Mouse (Mus musculus): ENCODE results near the gene Vrk1.

Gene Vrk1

DNA sequence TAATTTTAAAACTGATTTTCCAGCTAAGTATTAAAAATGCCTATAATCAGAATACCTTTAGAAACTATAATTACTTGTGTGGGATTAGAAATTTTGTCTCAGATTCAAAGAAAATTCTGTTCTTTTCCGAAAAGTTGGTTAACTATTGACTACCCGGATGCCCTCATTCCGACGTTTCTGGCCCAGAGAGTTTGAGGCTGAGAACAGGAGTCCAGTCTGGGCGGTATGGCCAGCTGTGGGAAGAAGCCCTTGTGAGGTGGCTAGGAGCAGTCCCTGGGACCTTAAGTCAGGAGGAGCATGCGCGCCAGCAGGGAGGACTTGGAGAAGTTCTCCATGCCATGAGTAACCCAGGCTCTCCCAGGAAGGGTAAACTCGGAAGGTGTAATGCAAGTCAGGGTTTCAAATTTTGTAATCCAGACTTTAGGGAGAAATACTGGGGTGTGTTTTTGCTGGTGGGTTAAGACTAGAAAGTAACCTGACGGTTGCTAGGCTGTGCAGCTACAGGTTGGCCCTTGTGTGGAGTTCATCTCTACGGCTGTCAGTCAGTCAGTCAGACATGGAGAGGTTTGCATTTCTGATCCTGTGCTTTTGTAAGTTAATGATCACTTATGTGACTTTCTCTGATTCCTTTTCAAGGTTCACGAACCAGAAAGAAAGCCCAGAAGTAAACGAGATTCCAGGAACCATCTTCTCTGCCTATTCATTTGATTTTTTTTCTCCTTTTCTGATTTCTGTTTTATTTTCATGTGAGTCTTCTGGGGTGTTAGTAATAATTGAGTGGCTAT lies 64.5 kb downstream of the Vrk1 start:
- ChIA-PET POLR2A (interaction anchor here in 2 of 4 experiments (0.6 to 1.5 kb wide), 2 partner anchors 11 to 29 kb away, joined by 3 to 4 read pairs; no protein-coding TSS in a partner anchor), CTCF (interaction anchor here in 1 of 4 experiments (0.7 kb wide), 1 partner anchor 234 kb away, joined by 3 read pairs; no protein-coding TSS in a partner anchor)

DNA sequence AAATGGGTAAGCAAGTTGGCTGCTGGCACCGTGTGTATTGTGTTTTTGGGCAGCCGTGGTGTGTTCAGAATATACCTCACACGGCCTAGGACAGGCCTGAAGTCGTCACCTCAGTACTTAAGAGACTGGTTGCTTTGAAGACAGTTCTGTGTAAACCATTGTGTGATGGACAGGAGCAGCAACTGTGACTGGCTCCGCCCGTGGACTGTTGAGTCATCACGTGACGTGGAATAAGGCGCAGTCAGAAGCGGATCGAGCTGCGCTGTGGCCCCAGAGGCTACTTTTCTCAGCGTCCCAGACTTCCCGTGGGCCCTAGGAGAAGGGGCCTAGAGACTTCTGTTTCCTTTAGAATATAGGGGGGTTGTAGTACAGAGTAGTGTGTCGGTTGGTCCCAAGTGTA lies 66.1 kb downstream of the Vrk1 start:
- ChIA-PET POLR2A (interaction anchor here in 1 of 4 experiments (1.1 kb wide), 1 partner anchor 18 kb away, joined by 4 read pairs; no protein-coding TSS in a partner anchor), CTCF (interaction anchor here in 3 of 4 experiments (0.7 to 1.3 kb wide), 3 partner anchors 20 to 21 kb away, joined by 3 read pairs; no protein-coding TSS in a partner anchor)

DNA sequence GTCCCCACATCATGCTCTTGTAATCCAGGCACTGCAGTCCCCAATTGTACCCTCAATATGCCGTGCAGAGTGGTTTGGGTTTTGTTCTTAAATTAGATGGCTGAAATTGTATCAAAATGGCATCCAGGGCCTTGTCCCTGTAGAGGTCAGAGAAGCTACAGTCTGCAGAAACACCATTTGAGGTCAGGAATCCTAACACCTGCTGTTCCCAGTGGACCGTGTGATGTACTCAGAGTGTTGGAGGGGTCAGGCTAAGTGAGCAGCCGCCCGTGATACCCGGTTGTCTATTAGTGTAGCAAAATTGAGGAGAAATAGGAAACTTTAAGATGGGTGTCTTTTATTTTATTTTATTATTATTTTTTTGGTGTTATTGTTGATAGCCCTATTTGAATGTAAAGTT lies 70.5 kb downstream of the Vrk1 start:
- ChIA-PET POLR2A (interaction anchor here in 1 of 4 experiments (0.5 to 2.5 kb wide), 5 partner anchors 10 to 408 kb away, joined by 3 to 12 read pairs (median 3); no protein-coding TSS in a partner anchor), CTCF (interaction anchor here in 2 of 4 experiments (0.6 to 1.6 kb wide), 3 partner anchors 24 to 110 kb away, joined by 3 to 7 read pairs (median 3); no protein-coding TSS in a partner anchor)

DNA sequence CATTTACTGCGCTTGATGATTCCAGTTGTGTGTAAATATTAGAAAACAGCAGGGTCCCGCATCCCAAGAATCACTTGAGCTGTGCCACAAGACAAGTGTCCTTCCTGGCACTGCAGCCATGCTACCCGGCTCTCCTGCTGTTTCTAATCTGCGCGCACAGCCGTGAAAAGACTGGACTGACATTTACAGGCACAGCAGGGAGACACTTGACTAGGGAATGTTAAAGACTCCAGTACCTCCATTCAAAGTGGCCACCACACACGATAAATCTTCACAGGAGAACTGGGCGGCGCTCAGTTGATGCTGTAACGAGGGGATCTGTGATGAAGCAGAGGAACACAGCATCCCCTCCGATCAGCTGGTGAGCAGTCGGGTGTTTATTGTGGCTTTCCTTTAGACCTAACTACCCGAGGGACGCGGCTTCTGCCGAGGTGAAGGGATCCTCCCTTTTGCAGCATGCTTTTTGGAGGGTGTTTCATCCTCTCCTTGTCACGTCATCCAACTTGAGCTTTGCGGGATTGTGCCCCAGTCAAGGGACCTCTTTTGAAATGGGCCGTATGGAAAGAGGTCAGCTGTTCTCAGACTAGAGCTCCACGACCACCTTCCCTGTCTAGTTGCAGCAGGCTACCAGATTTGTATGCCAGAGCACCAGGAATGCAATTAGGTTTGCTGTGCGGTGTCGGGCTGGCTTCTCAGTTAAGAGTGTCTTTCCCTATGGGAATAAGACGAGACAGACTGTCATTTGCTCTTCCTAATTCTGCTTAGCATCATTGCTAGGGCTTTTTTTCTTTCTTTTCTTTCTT lies 71.1 kb downstream of the Vrk1 start:
- ChIA-PET POLR2A (interaction anchor here in 3 of 4 experiments (0.5 to 2.5 kb wide), 9 partner anchors 9 to 407 kb away, joined by 3 to 12 read pairs (median 3); no protein-coding TSS in a partner anchor), CTCF (interaction anchor here in 3 of 4 experiments (0.6 to 1.6 kb wide), 4 partner anchors 25 to 295 kb away, joined by 3 to 7 read pairs (median 4); no protein-coding TSS in a partner anchor)

DNA sequence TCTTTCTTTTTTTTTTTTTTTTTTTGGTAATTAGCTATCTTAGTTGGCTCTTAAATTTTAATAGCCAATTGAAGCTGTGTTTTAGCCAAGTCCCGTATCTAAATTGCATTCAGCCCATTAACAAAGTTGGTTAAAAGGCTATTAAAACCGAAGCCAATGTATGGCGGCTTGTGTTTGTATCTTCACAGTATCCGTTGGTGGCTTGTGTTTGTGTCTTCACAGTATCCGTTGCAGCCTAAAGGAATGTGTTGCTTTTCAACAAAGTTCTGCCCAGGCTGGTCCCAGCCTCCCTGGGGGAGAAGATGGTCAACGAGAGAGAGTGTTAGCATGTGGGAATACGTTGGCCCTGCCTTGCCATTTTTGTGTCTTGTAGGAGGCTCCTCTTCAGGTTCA lies 71.7 kb downstream of the Vrk1 start:
- POLR2A ChIA-PET, result interaction anchor here in 3 of 4 experiments (0.6 to 2.1 kb wide), 7 partner anchors 10 to 66 kb away, joined by 3 to 5 read pairs (median 4); no protein-coding TSS in a partner anchor
- CTCF ChIA-PET, result interaction anchor here in 3 of 4 experiments (0.6 to 1.2 kb wide), 5 partner anchors 26 to 295 kb away, joined by 3 to 4 read pairs (median 3); no protein-coding TSS in a partner anchor

DNA sequence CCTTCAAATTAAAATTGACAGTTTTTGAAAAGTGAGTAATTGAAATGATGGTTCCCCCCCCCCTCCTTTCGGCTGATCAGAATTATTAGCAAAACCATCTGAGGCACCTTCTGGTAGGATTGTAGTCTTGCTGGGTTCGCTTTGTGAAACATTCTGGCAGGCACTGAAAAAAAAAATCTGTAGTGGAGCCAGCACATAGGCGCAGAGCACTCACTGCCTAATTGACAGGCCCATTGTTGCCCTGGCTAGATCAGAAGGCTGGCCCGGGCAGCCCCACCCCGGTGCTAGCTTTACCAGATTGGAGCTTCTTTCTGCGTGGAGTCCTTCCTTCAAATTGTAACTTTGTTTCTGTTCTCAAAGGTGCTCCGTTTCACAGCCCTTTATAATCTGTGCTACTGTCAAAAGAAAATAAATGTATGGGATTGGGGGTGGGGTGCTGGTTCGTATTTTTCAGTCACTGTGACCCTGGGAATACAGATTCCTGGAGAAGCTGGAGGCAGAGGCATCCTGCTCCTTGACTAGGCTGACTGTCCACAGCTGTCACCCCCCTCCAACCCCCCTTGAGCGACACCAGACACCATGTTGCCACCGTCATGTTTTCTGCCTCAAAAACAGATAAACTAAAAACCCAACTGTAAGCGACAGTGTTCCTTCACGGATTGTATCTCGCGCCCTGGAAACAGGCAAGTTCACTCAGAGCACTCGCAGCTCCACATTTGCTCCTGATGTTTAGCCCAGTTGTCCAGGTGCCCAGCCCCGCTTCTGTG lies 72.3 kb downstream of the Vrk1 start:
- POLR2A ChIA-PET, result interaction anchor here in 2 of 4 experiments (0.6 to 2.1 kb wide), 6 partner anchors 9 to 71 kb away, joined by 3 to 4 read pairs (median 4); no protein-coding TSS in a partner anchor
- CTCF ChIA-PET, result interaction anchor here in 3 of 4 experiments (0.6 to 1.2 kb wide), 5 partner anchors 27 to 294 kb away, joined by 3 to 4 read pairs (median 3); no protein-coding TSS in a partner anchor

DNA sequence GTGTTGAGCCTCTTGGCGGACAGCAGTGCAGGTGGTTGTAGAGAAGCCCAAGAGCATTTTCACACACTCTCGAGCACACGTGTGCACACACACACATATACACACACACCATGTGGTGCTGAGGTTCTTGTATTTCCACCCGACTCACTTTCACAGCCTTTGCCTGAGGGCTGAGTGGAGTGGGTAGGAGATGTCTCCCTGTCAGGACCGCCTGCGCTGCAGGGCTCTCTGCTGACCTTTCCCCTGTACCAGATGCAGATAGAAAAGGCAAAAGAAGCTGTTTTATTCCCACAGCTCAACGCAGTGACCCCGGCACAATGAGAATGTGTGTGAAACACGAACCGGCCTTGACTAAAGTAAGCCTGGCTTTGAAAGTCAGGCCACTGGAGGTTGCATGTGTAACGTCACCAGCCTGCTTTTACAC lies 72.9 kb downstream of the Vrk1 start:
- POLR2A ChIA-PET, result interaction anchor here in 2 of 4 experiments (0.8 to 2.1 kb wide), 6 partner anchors 9 to 125 kb away, joined by 3 to 4 read pairs (median 4); no protein-coding TSS in a partner anchor
- CTCF ChIA-PET, result interaction anchor here in 2 of 4 experiments (0.6 to 1.2 kb wide), 3 partner anchors 11 to 27 kb away, joined by 3 to 4 read pairs (median 3); no protein-coding TSS in a partner anchor

DNA sequence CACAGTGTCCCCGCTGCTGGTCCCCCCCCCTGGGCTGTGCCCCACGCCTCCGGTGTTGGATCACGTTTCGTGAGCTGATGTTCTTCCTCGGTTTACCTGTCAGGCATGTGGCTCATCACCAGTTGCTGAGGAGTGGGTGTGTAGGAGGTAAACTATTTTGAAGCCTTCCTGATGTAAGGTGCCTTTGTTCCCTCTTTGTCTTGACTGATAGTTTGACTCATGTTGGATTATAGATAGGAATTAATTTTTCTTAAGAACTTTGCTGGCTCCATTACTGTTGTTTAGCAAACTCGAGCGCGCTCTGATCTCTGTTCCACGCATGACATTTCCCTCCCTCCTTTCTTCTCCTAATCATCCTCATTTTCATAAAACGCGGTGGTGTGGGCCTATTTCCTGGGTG lies 74.1 kb downstream of the Vrk1 start:
- POLR2A ChIA-PET, result interaction anchor here in 1 of 4 experiments (1.2 to 1.8 kb wide), 2 partner anchors 11 to 73 kb away, joined by 3 to 4 read pairs; no protein-coding TSS in a partner anchor
- CTCF ChIA-PET, result interaction anchor here in 1 of 4 experiments (1.3 kb wide), 1 partner anchor 29 kb away, joined by 4 read pairs; no protein-coding TSS in a partner anchor

DNA sequence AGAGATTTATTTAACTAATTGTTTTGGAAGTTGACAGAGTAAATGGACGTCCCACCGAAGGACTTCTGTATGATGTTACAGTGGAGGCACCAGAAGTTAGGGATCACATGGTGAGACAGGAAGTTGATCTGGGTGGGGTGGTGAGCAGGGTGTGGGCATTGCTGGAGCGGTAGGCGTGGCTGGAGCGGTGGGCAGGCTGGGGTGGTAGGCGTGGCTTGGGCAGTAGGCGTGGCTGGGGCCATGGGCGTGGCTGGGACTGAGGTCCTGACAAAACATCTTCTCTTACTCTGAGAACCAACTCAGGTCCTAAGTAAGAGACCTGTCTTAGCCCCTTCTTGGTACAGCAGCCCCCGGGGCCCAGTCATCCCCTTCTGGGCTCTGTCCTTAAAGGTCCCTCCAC lies 84.8 kb downstream of the Vrk1 start:
- CTCF ChIA-PET, result interaction anchor here in 1 of 4 experiments (1.8 kb wide), 1 partner anchor 8 kb away, joined by 3 read pairs; no protein-coding TSS in a partner anchor
- POLR2A ChIA-PET, result interaction anchor here in 1 of 4 experiments (1.1 kb wide), 1 partner anchor 39 kb away, joined by 5 read pairs; no protein-coding TSS in a partner anchor

DNA sequence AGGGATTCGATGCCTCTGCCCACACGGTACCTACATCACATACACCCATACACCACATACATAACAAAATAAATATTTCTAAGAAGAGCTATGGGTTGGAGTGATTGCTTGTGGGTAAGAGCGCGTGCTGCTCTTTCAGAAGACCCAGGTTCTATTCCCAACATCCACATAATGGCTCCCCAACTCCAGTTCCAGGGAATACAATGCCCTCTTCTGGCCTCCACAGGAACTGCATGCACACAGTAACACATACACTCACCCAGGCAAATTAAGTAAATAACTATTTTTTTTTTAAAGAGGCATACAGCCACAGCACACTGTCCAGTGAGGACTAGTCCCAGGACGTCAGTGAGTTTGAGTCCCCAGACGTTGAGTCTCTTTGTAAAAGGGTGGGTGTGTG lies 92.0 kb downstream of the Vrk1 start:
- ChIA-PET POLR2A (no interaction called here), CTCF (interaction anchor here in 1 of 4 experiments (1.0 kb wide), 1 partner anchor 8 kb away, joined by 3 read pairs; no protein-coding TSS in a partner anchor)

DNA sequence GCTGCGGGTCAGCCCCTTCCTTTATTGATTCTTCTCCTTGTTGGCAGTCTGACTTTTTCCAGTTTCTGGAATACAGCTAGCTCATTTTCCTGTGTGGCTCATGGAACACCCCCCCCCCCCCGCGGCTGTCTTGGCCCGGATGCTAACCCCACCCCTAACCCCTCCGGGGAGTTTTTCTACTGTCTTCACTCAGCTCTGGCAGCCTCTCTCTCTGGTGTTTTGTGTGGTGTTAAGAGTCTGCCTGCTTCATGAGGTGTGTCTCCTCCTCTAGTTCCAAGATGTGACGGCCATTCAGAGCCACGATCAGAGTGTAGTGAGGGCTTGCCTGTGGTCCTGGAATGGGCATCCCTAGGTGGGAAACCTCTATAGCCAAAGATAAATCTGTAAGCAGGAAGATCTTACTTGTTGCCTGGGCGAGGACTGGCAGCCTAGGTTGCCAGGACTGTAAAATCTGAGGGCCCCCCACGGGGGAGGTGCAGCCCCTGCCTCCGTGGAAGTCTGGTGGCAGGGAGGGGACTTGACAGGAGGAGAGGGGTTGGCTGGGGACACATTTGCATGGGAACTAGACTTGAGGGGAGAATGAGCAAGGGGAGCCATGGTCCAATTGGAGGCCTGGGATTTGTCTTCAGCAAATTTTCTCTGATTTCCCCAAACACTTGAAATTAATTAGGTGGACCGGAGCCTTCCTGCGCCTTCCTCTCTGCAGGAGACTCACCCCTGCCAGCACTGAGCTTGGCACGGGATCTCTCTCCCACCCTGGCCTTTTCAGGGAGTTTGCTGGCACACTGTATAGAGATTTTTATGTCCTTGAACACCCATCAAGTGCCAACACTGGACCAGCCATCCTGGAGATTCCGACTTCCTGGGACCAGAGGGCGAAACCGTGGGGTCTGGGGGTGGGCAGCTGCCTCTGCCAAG lies 93.0 kb downstream of the Vrk1 start:
- POLR2A ChIA-PET, result no interaction called here
- CTCF ChIA-PET, result interaction anchor here in 1 of 4 experiments (1.0 kb wide), 1 partner anchor 9 kb away, joined by 3 read pairs; no protein-coding TSS in a partner anchor

DNA sequence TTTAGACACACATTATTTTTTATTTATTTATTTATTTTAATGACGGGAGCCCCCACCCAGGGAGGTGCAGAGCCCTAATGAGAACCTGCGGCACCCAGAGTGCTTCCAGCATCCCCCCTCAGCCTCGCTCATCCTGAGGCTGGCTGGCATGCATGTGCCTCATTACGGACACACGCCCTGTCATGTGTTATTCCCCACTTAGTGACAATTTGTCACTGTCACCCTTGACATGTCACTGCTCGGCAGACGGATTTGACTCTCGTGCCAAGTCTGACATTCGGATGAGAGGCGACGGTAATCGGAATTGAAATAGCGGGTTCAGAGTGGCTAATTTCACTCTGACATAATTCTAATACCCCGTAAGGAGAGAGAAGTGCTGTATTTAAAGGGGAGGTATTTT lies 97.2 kb downstream of the Vrk1 start:
- CTCF ChIA-PET, result no interaction called here

DNA sequence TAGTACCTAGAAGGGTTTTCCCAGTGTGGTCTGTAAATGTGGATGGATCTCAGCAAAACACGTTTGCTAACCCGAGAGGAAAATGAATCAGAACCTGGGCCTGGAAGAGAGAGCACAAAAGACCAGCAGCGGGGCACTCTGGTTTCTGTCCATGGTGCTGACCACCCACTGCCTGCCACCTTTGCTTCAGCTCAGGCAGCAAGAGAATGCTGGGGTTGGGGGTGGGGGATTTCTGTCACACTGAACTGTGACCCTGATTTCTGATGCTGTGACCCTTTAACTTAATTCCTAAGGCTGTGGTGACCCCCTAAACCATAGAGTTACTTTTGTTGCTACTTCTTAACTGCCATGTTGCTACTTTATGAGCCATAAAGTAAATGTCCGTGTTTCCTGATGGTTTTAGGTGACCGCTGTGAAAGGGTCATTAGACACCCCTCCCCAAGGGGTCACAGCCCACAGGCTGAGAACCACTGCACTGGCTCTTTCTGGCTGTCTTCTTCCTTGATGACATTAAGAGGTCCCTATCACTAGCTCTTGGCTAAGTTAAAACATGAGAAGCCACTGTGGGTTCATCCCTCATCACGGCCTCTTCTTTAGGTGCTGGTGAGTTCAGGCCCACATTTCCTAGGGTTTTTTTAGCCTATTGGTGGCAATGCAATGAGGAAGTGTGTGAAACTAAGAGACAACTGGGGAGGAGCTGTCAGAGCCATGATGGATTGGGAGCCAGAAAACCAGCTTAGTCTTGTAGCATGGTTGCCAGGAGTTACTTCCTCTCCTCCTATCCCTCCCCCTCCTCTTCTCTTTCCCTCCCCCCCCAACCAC lies 105.3 kb downstream of the Vrk1 start:
- ChIA-PET CTCF (interaction anchor here in 1 of 4 experiments (0.7 kb wide), 1 partner anchor 26 kb away, joined by 3 read pairs; no protein-coding TSS in a partner anchor), POLR2A (interaction anchor here in 2 of 4 experiments (0.8 to 1.5 kb wide), 3 partner anchors 60 to 191 kb away, joined by 3 to 4 read pairs (median 4); no protein-coding TSS in a partner anchor)

More for the DNA sequence above, 97.2 kb downstream of the Vrk1 start:
- POLR2A ChIA-PET, result no interaction called here

DNA sequence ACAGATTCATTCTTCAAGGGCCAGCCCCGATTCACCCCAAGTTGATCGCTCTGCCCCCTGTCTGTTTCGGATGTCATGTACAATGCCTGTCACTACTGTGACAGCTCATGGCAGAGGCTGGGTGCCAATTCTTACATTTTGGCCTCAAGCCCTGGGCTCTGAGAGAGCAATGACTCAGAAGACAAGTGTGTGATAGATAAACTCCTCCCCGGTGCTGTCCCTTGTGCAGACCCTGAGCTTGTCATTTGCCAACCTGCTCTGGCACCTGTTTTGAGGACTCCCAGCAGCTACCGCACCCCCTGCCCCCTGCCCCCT lies 105.8 kb downstream of the Vrk1 start:
- CTCF ChIA-PET, result interaction anchor here in 1 of 4 experiments (0.7 kb wide), 1 partner anchor 27 kb away, joined by 3 read pairs; no protein-coding TSS in a partner anchor
- POLR2A ChIA-PET, result interaction anchor here in 3 of 4 experiments (0.6 to 1.3 kb wide), 4 partner anchors 59 to 323 kb away, joined by 3 to 5 read pairs (median 4); no protein-coding TSS in a partner anchor

DNA sequence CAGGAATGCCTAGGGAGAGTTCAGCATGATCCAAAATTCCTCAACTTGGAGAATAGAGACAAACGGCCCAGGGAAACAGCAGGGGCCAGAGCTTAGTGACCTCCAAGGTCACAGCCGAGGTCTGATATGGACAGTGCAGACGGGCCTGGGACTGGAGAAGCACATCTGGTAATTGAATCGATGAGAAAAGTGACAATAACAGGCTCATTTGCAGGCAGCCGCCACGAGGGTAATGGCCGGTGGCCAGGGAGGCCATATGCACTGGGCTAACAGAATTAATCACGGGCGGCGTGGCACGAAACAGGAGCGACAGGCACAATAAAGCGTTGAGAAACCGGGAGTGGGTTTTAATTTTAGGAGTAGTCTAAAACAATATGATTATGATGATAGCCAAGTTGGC lies 113.2 kb downstream of the Vrk1 start:
- CTCF ChIA-PET, result no interaction called here

More for the DNA sequence above, 113.2 kb downstream of the Vrk1 start:
- POLR2A ChIA-PET, result interaction anchor here in 2 of 4 experiments (0.5 to 0.6 kb wide), 2 partner anchors 1650 kb away, joined by 3 read pairs; partner anchors contain the start of gene Gsc (in 2 of the 2)
